Mouse (Mus musculus): ENCODE measurements around the gene H60c.

DNA sequence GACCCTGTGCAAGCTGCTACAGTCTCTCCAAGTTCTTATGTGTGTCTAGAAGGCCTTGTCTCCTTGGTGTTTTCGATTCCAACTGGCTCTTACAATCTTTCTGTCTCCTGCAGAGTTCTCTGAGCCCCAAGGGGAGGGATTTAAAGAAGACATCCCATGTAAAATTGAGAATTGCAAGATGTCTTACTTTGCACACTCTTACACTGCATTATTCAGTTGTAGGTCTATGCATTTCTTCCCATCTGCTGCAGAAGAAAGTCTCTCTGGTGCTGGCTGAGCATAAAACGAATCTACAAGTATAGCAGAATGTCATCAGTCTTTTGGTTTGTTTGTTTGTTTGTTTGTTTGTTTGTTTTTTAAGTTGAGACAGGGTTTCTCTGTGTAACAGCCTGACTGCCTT, 26.4 kb upstream of the H60c start:
- no peak for TF ChIP-seq CTCF (IDR thresholded peaks at IDR 0.05; ENCODE audit: low read depth)
- no peak for TF ChIP-seq EP300 (IDR thresholded peaks at IDR 0.05; ENCODE audit: low read depth)
